Mouse (Mus musculus) liver, embryonic 11.5 days (tissue): ENCODE results near the gene Cnpy1. TPM values are rescaled to one million over a fixed set of nuclear protein-coding genes. Genes with fewer than 3 reads are reported as not detected.
A peak's percentile ranks its signal among the peaks of the same experiment; 100 is the strongest.

ENCODE experiments used
- ATAC-seq: fragments of 200-750 bp; cut with Nextera tagmentation; replicated peaks from 2 replicates; pipeline ENCODE4 v1.8.0; 2017; ENCODE audit warnings: moderate number of reproducible peaks, mild to moderate bottlenecking, moderate TSS enrichment, moderate library complexity; ENCODE audit not compliant: low FRiP score
- DNase-seq: peaks from one replicate; pipeline ENCODE4 v3.0.0-alpha.2; 2017; ENCODE audit warnings: low spot score
- H3K27ac ChIP-seq: fragments of 300-500 bp; sonication (generic); 2 replicates; pipeline ENCODE4 v1.5.1; 2014; ENCODE audit warnings: mild to moderate bottlenecking, low read depth, low read length, control low read depth
- H3K27me3 ChIP-seq: fragments of 300-500 bp; sonication (generic); replicated peaks from 2 replicates; pipeline ENCODE4 v1.6.1; 2014; ENCODE audit warnings: low read length, mixed read lengths; ENCODE audit not compliant: control insufficient read depth, insufficient read depth
- H3K36me3 ChIP-seq: fragments of 300-500 bp; sonication (generic); 2 replicates; pipeline ENCODE4 v1.6.1; 2014; ENCODE audit warnings: mild to moderate bottlenecking, low read length, moderate library complexity, mixed read lengths; ENCODE audit not compliant: control insufficient read depth, insufficient read depth
- H3K4me1 ChIP-seq: fragments of 300-500 bp; sonication (generic); replicated peaks from 2 replicates; pipeline ENCODE4 v1.6.1; 2014; ENCODE audit warnings: low read length, mixed read lengths; ENCODE audit not compliant: control insufficient read depth, insufficient read depth
- H3K4me2 ChIP-seq: fragments of 300-500 bp; sonication (generic); 2 replicates; pipeline ENCODE4 v1.6.1; 2014; ENCODE audit warnings: mild to moderate bottlenecking, control low read depth, moderate library complexity
- H3K4me3 ChIP-seq: fragments of 300-500 bp; sonication (generic); 2 replicates; pipeline ENCODE4 v1.5.1; 2014; ENCODE audit warnings: low read depth, low read length, control low read depth
- H3K9ac ChIP-seq: fragments of 300-500 bp; sonication (generic); 2 replicates; pipeline ENCODE4 v1.6.1; 2014; ENCODE audit warnings: low read depth, low read length, control low read depth
- H3K9me3 ChIP-seq: fragments of 300-500 bp; sonication (generic); 2 replicates; pipeline ENCODE4 v1.6.1; 2016; ENCODE audit warnings: low read length, inconsistent platforms, mixed read lengths; ENCODE audit not compliant: control insufficient read depth
- WGBS: fragments of 180-500 bp; shearing (Covaris S2); extraction: QIAGEN DNeasy Blood & Tissue Kit; methylation state at CpG from one replicate; pipeline ENCODE4 v1.1.7; 2014; 5-methylcytosine and 5-hydroxymethylcytosine counted together
- polyA plus RNA-seq: library from polyadenylated mRNA; unstranded; fragments of >200 nt; fragmentation: Nextera tagmentation; extraction: Ambion mirVana; gene quantifications from 2 replicates; pipeline ENCODE4 v1.2.1, GENCODE M21; 2014

Cnpy1 gene
- polyA plus RNA-seq, 1 experiment from 2014 or later = 0.16 TPM

DNA sequence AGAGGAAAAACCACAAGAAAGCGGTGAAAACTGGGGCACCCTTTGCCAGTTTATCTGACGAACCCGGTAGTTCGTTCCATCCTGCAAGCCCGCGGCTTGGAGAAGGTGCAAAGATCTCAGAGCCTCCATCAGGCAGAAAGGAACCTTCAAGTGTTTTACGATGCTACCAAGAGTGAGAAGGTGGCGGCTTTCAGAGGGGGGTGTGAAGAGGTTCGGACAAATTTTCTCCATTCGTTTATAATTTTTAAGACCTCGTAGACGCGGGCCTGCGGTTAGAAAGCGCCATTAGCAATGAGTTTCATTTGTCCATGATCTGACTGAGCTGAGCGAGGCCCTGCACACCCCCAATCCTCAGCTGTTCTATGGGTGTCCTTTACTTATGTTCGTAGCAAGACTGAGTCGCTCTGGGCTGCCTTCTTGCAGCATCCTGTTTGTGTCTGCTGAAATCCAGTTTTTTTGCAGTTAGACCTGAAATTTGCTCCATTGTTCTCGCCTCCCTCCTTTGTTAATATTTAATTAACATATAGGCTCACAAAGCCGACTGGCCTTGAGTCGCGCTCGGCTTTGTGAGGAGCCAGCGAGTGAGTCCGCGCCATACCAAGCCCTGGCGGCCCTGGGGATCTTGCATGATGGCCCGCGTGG, 77.9 kb downstream of the Cnpy1 start:
- no peak for ATAC-seq
- no peak overlapping the region for H3K4me3 ChIP-seq
- no peaks in the 10 kb centered on the region for H3K36me3 ChIP-seq
- H3K27me3 ChIP-seq = peaks cover 97% of the 10 kb centered on the region
- no peak for DNase-seq
- no peak overlapping the region for H3K27ac ChIP-seq
- H3K9me3 ChIP-seq = no peaks in the 10 kb centered on the region
- WGBS = 2% methylated on average over 29 of the region's 29 CpGs
- H3K4me2 ChIP-seq = no peak overlapping the region
- peaks cover 4% of the 10 kb centered on the region for H3K4me1 ChIP-seq
- no peak overlapping the region for H3K9ac ChIP-seq

DNA sequence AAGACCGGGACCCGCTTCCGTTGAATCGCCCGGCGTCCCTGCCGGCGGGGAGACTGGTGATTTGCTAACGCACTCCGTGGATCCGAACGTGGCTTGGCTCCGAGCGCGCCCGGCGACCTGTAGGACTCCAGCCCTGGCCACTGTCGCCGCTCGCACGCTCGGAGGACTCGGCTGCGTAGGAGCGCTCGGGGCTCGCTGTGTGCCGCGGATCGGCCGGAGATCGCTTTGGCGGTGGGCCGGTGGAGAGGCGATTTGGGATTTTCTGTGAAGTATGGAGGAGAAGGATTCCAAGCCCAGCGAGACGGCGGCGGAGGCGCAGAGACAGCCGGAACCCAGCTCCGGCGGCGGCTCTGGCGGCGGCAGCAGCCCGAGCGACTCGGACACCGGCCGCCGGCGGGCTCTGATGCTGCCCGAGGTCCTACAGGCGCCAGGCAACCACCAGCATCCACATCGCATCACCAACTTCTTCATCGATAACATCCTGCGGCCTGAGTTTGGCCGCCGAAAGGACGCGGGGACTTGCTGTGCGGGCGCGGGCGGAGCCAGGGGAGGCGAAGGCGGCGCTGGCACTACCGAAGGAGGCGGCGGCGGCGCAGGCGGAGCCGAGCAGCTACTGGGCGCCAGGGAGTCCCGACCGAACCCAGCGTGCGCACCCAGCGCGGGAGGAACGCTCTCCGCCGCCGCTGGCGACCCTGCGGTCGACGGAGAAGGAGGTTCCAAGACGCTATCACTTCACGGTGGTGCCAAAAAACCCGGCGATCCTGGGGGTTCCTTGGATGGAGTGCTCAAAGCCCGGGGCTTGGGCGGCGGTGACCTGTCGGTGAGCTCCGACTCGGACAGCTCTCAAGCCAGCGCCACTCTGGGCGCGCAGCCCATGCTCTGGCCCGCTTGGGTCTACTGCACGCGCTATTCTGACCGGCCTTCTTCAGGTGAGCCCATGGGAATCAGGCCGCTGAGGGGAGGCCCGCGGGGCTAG, 79.1 kb downstream of the Cnpy1 start:
- Histone ChIP-seq H3K4me1 (peaks cover 4% of the 10 kb centered on the region), H3K4me2 (peak overlapping the region; percentile 70), H3K9ac (no peak overlapping the region), H3K27me3 (peaks cover 97% of the 10 kb centered on the region), H3K36me3 (no peaks in the 10 kb centered on the region), H3K27ac (no peak overlapping the region), H3K4me3 (peak overlapping the region; percentile 51), H3K9me3 (no peaks in the 10 kb centered on the region)
- DNase-seq = peak; percentile 64
- ATAC-seq = 0 out of 2 replicates have a peak, but pooled peaks have one; percentile 11
- under 1% methylated on average over 110 of the region's 111 CpGs for WGBS

GRCm38 (mm10) chr5:28165358-28166255, 80.0 kb downstream of the Cnpy1 start, which contains the start of gene En2:
TSS of gene En2 (plus strand) at chr5:28165694.
- Histone ChIP-seq H3K36me3 (no peaks in the 10 kb centered on the region), H3K9me3 (no peaks in the 10 kb centered on the region), H3K4me1 (peaks cover 4% of the 10 kb centered on the region), H3K27ac (no peak within 1 kb of the TSS), H3K9ac (no peak within 1 kb of the TSS), H3K4me2 (peak within 1 kb of the TSS; percentile 70), H3K27me3 (peaks cover 97% of the 10 kb centered on the region), H3K4me3 (peak within 1 kb of the TSS; percentile 51)
- 1% methylated on average over 91 of the region's 113 CpGs for WGBS
- ATAC-seq (peak; percentile 50), DNase-seq (peak; percentile 64)

GRCm38 (mm10) chr5:28163926-28164325, 81.7 kb downstream of the Cnpy1 start:
- peaks cover 4% of the 10 kb centered on the region for H3K4me1 ChIP-seq
- no peak overlapping the region for H3K4me3 ChIP-seq
- no peak for DNase-seq
- 14% methylated on average over 1 of the region's 1 CpGs for WGBS
- H3K9me3 ChIP-seq = no peaks in the 10 kb centered on the region
- H3K9ac ChIP-seq = no peak overlapping the region
- H3K27me3 ChIP-seq = peaks cover 99% of the 10 kb centered on the region
- ATAC-seq = no peak
- no peaks in the 10 kb centered on the region for H3K36me3 ChIP-seq
- no peak overlapping the region for H3K27ac ChIP-seq
- no peak overlapping the region for H3K4me2 ChIP-seq

- peaks cover 99% of the 10 kb centered on the region for H3K27me3 ChIP-seq
- H3K9ac ChIP-seq = no peak overlapping the region
- H3K4me3 ChIP-seq = no peak overlapping the region
- H3K9me3 ChIP-seq = no peaks in the 10 kb centered on the region
- H3K36me3 ChIP-seq = no peaks in the 10 kb centered on the region
- H3K4me1 ChIP-seq = peaks cover 4% of the 10 kb centered on the region
- H3K27ac ChIP-seq = no peak overlapping the region
- 2% methylated on average over 24 of the region's 24 CpGs for WGBS
- ATAC-seq (no peak), DNase-seq (no peak)
- no peak overlapping the region for H3K4me2 ChIP-seq
Measured at GRCm38 (mm10) chr5:28161938-28162402, 83.6 kb downstream of the Cnpy1 start.

DNA sequence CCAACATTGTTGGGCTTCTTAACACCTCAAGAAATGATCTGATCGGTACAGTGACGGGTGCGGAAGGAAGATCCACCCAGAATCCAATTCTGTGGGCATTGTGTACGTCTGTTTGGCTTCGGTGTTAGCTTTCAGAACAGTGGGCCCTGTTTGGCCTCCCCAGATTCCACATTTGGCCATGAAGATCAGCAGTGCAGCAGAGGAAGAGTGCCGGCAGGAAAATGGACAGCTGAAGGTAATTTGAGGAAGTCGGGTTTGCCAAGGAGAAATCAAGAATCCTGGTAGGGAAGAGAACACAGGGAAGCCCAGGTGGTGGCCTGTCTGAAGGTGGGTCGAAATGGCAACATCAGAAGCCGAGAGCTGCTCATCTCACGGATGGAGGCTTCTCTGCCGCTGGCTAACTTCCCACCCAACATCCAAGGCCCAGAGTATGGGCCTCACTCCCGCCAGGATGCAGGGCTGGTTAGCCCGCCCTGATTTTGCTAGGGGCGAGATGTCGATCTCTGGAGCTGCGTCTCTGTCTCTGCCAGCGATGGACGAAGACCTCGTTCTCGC, 84.1 kb downstream of the Cnpy1 start:
- no peaks in the 10 kb centered on the region for H3K36me3 ChIP-seq
- H3K4me3 ChIP-seq = no peak overlapping the region
- H3K9ac ChIP-seq = no peak overlapping the region
- DNase-seq (no peak), ATAC-seq (no peak)
- H3K4me1 ChIP-seq = peaks cover 4% of the 10 kb centered on the region
- peaks cover 99% of the 10 kb centered on the region for H3K27me3 ChIP-seq
- H3K27ac ChIP-seq = no peak overlapping the region
- H3K9me3 ChIP-seq = no peaks in the 10 kb centered on the region
- 3% methylated on average over 20 of the region's 20 CpGs for WGBS
- no peak overlapping the region for H3K4me2 ChIP-seq

- Histone ChIP-seq H3K4me3 (no peak overlapping the region), H3K9ac (no peak overlapping the region), H3K4me2 (no peak overlapping the region), H3K4me1 (no peaks in the 10 kb centered on the region), H3K27me3 (peaks cover 96% of the 10 kb centered on the region), H3K9me3 (no peaks in the 10 kb centered on the region), H3K36me3 (no peaks in the 10 kb centered on the region), H3K27ac (no peak overlapping the region)
- ATAC-seq (no peak), DNase-seq (no peak)
- 5% methylated on average over 8 of the region's 8 CpGs for WGBS
Measured at GRCm38 (mm10) chr5:28159891-28160470, 85.6 kb downstream of the Cnpy1 start.

DNA sequence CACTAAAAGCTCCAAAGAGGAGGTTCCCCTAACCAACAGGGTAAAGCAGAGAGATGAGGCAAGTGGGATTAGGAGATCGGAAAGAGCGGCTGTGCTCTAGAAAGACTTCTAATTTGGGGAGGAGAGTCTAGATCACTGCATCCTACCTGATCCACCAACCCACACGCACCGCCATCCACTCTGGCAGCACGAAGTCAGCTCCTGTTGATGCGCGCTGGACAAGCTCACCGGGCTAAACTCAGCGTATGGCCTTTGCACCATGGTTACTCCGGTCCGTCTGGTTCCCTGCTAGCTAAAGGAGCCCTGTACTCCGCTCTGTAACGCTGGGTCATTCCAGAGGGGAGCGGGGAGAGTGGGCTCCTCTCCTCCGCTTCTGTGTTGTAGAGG, 86.5 kb downstream of the Cnpy1 start:
- DNase-seq (no peak), ATAC-seq (no peak)
- H3K4me2 ChIP-seq = no peak overlapping the region

More for the DNA sequence above, 86.5 kb downstream of the Cnpy1 start:
- Histone ChIP-seq H3K9me3 (no peaks in the 10 kb centered on the region), H3K4me3 (no peak overlapping the region), H3K36me3 (no peaks in the 10 kb centered on the region), H3K27ac (no peak overlapping the region), H3K9ac (no peak overlapping the region), H3K4me1 (no peaks in the 10 kb centered on the region), H3K27me3 (peaks cover 92% of the 10 kb centered on the region)
- 2% methylated on average over 15 of the region's 15 CpGs for WGBS
